ENCODE assay signal across 12 mouse cellular contexts in the genomic region with DNA sequence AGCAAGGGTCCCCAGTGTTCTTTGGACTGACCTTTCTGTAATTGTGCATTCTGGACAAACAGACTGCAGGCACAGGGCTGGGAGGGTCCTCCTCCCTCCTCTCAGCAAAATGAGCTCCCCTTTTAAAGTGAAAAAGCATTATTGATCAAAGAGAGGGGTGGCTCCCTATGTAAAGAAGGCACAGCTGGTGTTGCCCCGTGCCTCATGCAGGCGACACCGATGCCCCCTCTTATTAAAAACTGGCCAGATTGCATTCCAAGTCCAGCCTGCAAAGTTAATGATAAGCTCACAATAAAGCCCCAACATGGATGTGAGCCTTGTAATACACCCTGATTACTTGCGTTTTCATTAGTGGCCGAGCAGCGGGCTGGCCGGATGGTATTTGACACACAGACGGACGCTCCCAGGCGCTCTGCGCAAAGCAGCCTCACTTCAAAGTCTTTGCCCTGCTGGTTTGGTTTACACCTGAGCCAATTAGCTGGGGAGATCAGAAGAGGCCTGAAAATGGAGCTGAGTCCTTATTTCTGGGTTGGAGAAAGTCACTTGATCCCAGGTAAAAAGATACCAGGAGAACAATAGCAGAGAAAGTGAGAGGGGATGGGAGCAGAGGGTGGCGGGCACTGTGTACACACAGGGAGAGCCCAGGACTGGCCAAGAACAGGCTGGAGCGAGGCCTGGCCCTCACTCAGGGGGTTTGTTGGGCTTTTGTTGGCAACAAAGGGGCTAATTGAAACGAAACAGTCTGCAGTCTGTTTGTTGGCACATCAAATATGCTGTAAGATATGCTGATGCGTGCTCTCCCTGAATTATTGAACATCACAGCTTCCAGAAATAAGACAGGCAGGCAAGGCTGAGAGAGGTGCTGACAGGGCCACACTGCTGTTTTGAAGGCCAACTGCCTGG.
A peak's percentile ranks its signal among the peaks of the same experiment; 100 is the strongest.
DNase-seq lines count a peak whose midpoint lies in the region; ATAC-seq and TF ChIP-seq lines count a peak whose summit lies in the region.
"Had no signal": no experiment of that assay in that cellular context is flagged by ENCODE, and none has a peak within 500 bp of the region (broad histone marks: within the 10 kb centered on the region; RNA-seq: fewer than 3 reads in every experiment).

No protein-coding gene starts in this region.

- H3K4me3 ChIP-seq in forebrain, embryonic 11.5 days (ENCODE audit: low read depth, low read length) = no peak overlapping the region
- H3K4me3 ChIP-seq in hindbrain, embryonic 14.5 days (replicated peaks; ENCODE audit: low read length) = no peak overlapping the region
- no peak overlapping the region for H3K4me3 ChIP-seq in neural tube, embryonic 13.5 days
- H3K4me3 ChIP-seq in intestine, postnatal 0 days (ENCODE audit: low read depth, low read length) = no peak overlapping the region
- H3K4me3 ChIP-seq: embryonic facial prominence, embryonic 12.5 days; lung, embryonic 15.5 days had no signal

- no peaks in the 10 kb centered on the region for H3K9me3 ChIP-seq in forebrain, embryonic 11.5 days (ENCODE audit: control insufficient read depth, low read length)
- no peaks in the 10 kb centered on the region for H3K9me3 ChIP-seq in hindbrain, embryonic 14.5 days (ENCODE audit: control insufficient read depth, low read length)
- H3K9me3 ChIP-seq in neural tube, embryonic 13.5 days = no peaks in the 10 kb centered on the region
- H3K9me3 ChIP-seq in intestine, postnatal 0 days (ENCODE audit: control insufficient read depth) = no peaks in the 10 kb centered on the region
- H3K9me3 ChIP-seq: embryonic facial prominence, embryonic 12.5 days; lung, embryonic 15.5 days had no signal

- peaks cover 2% of the 10 kb centered on the region; the same call in 1 of the 2 replicates for H3K27me3 ChIP-seq in forebrain, embryonic 11.5 days (ENCODE audit: control insufficient read depth, insufficient read depth, low read length)
- H3K27me3 ChIP-seq in hindbrain, embryonic 14.5 days (ENCODE audit: control insufficient read depth, insufficient read depth, low read length) = no peaks in the 10 kb centered on the region
- H3K27me3 ChIP-seq in neural tube, embryonic 13.5 days = peaks cover 15% of the 10 kb centered on the region
- H3K27me3 ChIP-seq in intestine, postnatal 0 days (replicated peaks; ENCODE audit: control insufficient read depth, insufficient read depth, low read length) = no peaks in the 10 kb centered on the region
- H3K27me3 ChIP-seq: CH12.LX; embryonic facial prominence, embryonic 12.5 days; lung, embryonic 15.5 days had no signal

- WGBS in forebrain, embryonic 11.5 days = 12% methylated on average over 15 of the region's 15 CpGs
- WGBS in hindbrain, embryonic 14.5 days = 9% methylated on average over 15 of the region's 15 CpGs
- 16% methylated on average over 15 of the region's 15 CpGs for WGBS in neural tube, embryonic 13.5 days
- 18% methylated on average over 15 of the region's 15 CpGs for WGBS in intestine, postnatal 0 days

- TF ChIP-seq CTCF in intestine, postnatal 0 days (IDR thresholded peaks at IDR 0.05; ENCODE audit: low read depth) = no peak

- no peak for ATAC-seq in forebrain, embryonic 11.5 days (replicated peaks; ENCODE audit: low FRiP score)
- peak; percentile 60; the same call in 1 of the 2 replicates for ATAC-seq in hindbrain, embryonic 14.5 days (ENCODE audit: low FRiP score)
- ATAC-seq in neural tube, embryonic 13.5 days (ENCODE audit: low read depth) = peak; percentile 59
- ATAC-seq in intestine, postnatal 0 days = no peak
- ATAC-seq in inflammation-experienced regulatory T-cells, adult 6 months = no peak

- DNase-seq in kidney, postnatal 14 days = peak; percentile 16
- DNase-seq in kidney, postnatal 25 days = no peak
- DNase-seq in forebrain, embryonic 11.5 days (ENCODE audit: low spot score) = no peak
- DNase-seq in hindbrain, embryonic 14.5 days (ENCODE audit: low spot score) = peak; percentile 39
- no peak for DNase-seq in frontal cortex, adult 2 months (ENCODE audit: extremely low spot score in 1 of 2, low spot score in 1 of 2)
- DNase-seq: right cerebral cortex, adult 18-20 months had no signal

- no peak overlapping the region for H3K27ac ChIP-seq in forebrain, embryonic 11.5 days (ENCODE audit: low read depth, low read length)
- peak overlapping the region; percentile 15; the same call in 1 of the 2 replicates for H3K27ac ChIP-seq in hindbrain, embryonic 14.5 days
- H3K27ac ChIP-seq in neural tube, embryonic 13.5 days (replicated peaks) = no peak overlapping the region
- no peak overlapping the region for H3K27ac ChIP-seq in intestine, postnatal 0 days (ENCODE audit: low read depth, low read length)
- H3K27ac ChIP-seq: embryonic facial prominence, embryonic 12.5 days; lung, embryonic 15.5 days had no signal

- H3K9ac ChIP-seq in forebrain, embryonic 11.5 days (ENCODE audit: low read length) = no peak overlapping the region
- 0 out of 2 replicates have a peak overlapping the region, but pooled peaks have one; percentile 16 for H3K9ac ChIP-seq in hindbrain, embryonic 14.5 days
- H3K9ac ChIP-seq in neural tube, embryonic 13.5 days = no peak overlapping the region
- no peak overlapping the region for H3K9ac ChIP-seq in intestine, postnatal 0 days (ENCODE audit: low read depth, low read length)
- H3K9ac ChIP-seq: embryonic facial prominence, embryonic 12.5 days; lung, embryonic 15.5 days had no signal

- H3K4me2 ChIP-seq in forebrain, embryonic 11.5 days (ENCODE audit: low read depth, low read length, severe bottlenecking) = 0 out of 2 replicates have a peak overlapping the region, but pooled peaks have one; percentile 15
- H3K4me2 ChIP-seq in hindbrain, embryonic 14.5 days (replicated peaks) = no peak overlapping the region
- H3K4me2 ChIP-seq in neural tube, embryonic 13.5 days = no peak overlapping the region; the same call in 1 of the 2 replicates
- no peak overlapping the region for H3K4me2 ChIP-seq in intestine, postnatal 0 days (replicated peaks; ENCODE audit: low read depth)
- H3K4me2 ChIP-seq: embryonic facial prominence, embryonic 12.5 days; lung, embryonic 15.5 days had no signal

- no peaks in the 10 kb centered on the region for H3K36me3 ChIP-seq in forebrain, embryonic 11.5 days (ENCODE audit: control insufficient read depth, insufficient read depth, low read length)
- no peaks in the 10 kb centered on the region for H3K36me3 ChIP-seq in hindbrain, embryonic 14.5 days (replicated peaks; ENCODE audit: control insufficient read depth, insufficient read depth)
- no peaks in the 10 kb centered on the region for H3K36me3 ChIP-seq in neural tube, embryonic 13.5 days
- H3K36me3 ChIP-seq in intestine, postnatal 0 days (ENCODE audit: control insufficient read depth, insufficient read depth) = no peaks in the 10 kb centered on the region
- H3K36me3 ChIP-seq: embryonic facial prominence, embryonic 12.5 days; lung, embryonic 15.5 days had no signal

- peaks cover 8% of the 10 kb centered on the region; the same call in 1 of the 2 replicates for H3K4me1 ChIP-seq in forebrain, embryonic 11.5 days (replicated peaks; ENCODE audit: control insufficient read depth, insufficient read depth, low read length)
- peaks cover 6% of the 10 kb centered on the region for H3K4me1 ChIP-seq in hindbrain, embryonic 14.5 days (replicated peaks; ENCODE audit: control insufficient read depth, insufficient read depth, low read length)
- H3K4me1 ChIP-seq in neural tube, embryonic 13.5 days (replicated peaks) = peaks cover 12% of the 10 kb centered on the region
- H3K4me1 ChIP-seq in intestine, postnatal 0 days (replicated peaks; ENCODE audit: control insufficient read depth, insufficient read depth, low read length) = no peaks in the 10 kb centered on the region
- H3K4me1 ChIP-seq: embryonic facial prominence, embryonic 12.5 days; lung, embryonic 15.5 days had no signal

Comparison
In these comparisons a context has a peak if more than half of its experiments do, and no peak if none do; other contexts are left out.
1. DNase-seq: peak in kidney, postnatal 14 days (single experiment) and hindbrain, embryonic 14.5 days (single experiment); none in kidney, postnatal 25 days (0 of 2), forebrain, embryonic 11.5 days (single experiment) and frontal cortex, adult 2 months (0 of 2).
2. ATAC-seq: peak in hindbrain, embryonic 14.5 days (single experiment) and neural tube, embryonic 13.5 days (single experiment); none in forebrain, embryonic 11.5 days (single experiment), intestine, postnatal 0 days (single experiment) and inflammation-experienced regulatory T-cells, adult 6 months (single experiment).